Mouse (Mus musculus) lung, embryonic 14.5 days (tissue): Measurements from ENCODE around the gene Sirt7. TPM values are rescaled to one million over a fixed set of nuclear protein-coding genes. Genes with fewer than 3 reads are reported as not detected.
A peak's percentile ranks its signal among the peaks of the same experiment; 100 is the strongest.
"Not testable (repeated sequence)": the region's sequence is repeated elsewhere in the genome, so short reads cannot be mapped to it uniquely, and the experiment has no call there.

Source experiments
- ATAC-seq: fragments of 200-750 bp; cut with Nextera tagmentation; 2 replicates; pipeline ENCODE4 v1.8.0; 2017; ENCODE audit warnings: mild to moderate bottlenecking, moderate TSS enrichment, moderate library complexity; ENCODE audit not compliant: insufficient read depth
- DNase-seq: peaks from one replicate; pipeline ENCODE4 v3.0.0-alpha.2; 2015
- H3K27ac ChIP-seq: fragments of 300-500 bp; sonication (generic); 2 replicates; pipeline ENCODE4 v1.5.1; 2014; ENCODE audit warnings: low read depth, mild to moderate bottlenecking, moderate library complexity
- H3K27me3 ChIP-seq: fragments of 300-500 bp; sonication (generic); 2 replicates; pipeline ENCODE4 v1.6.1; 2014; ENCODE audit warnings: low read length, control low read depth; ENCODE audit not compliant: insufficient read depth
- H3K36me3 ChIP-seq: fragments of 300-500 bp; sonication (generic); 2 replicates; pipeline ENCODE4 v1.6.1; 2014; ENCODE audit warnings: control low read depth; ENCODE audit not compliant: insufficient read depth
- H3K4me1 ChIP-seq: fragments of 300-500 bp; sonication (generic); 2 replicates; pipeline ENCODE4 v1.6.1; 2014; ENCODE audit warnings: antibody characterized with exemption, control low read depth; ENCODE audit not compliant: insufficient read depth
- H3K4me2 ChIP-seq: fragments of 300-500 bp; sonication (generic); 2 replicates; pipeline ENCODE4 v1.6.1; 2014; ENCODE audit warnings: mild to moderate bottlenecking
- H3K4me3 ChIP-seq: fragments of 300-500 bp; sonication (generic); 2 replicates; pipeline ENCODE4 v1.5.1; 2014; ENCODE audit warnings: low read depth, low read length
- H3K9ac ChIP-seq: fragments of 300-500 bp; sonication (generic); 2 replicates; pipeline ENCODE4 v1.6.1; 2014
- H3K9me3 ChIP-seq: fragments of 300-500 bp; sonication (generic); 2 replicates; pipeline ENCODE4 v1.6.1; 2016; ENCODE audit warnings: low read depth, low read length, control low read depth
- CTCF ChIP-seq: IDR thresholded peaks from 2 replicates; pipeline ENCODE4 v1.5.1; 2016; ENCODE audit warnings: antibody characterized with exemption, low read depth
- WGBS: fragments of 180-500 bp; shearing (Covaris S2); extraction: QIAGEN DNeasy Blood & Tissue Kit; methylation state at CpG from one replicate; pipeline ENCODE4 v1.1.7; 2014; 5-methylcytosine and 5-hydroxymethylcytosine counted together
- polyA plus RNA-seq: library from polyadenylated mRNA; unstranded; fragments of >200 nt; fragmentation: Nextera tagmentation; extraction: Ambion mirVana; gene quantifications from 2 replicates; pipeline ENCODE4 v1.2.1, GENCODE M21; 2014

Gene Sirt7
- polyA plus RNA-seq, 1 experiment from 2014 or later, result 33.1 TPM

- Histone ChIP-seq H3K27me3 (no peaks in the 10 kb centered on the region), H3K4me3 (peak overlapping the region; percentile 99), H3K36me3 (peaks cover 68% of the 10 kb centered on the region), H3K9ac (peak overlapping the region; percentile 100), H3K27ac (peak overlapping the region; percentile 92), H3K4me2 (peak overlapping the region; percentile 93), H3K4me1 (peaks cover 11% of the 10 kb centered on the region), H3K9me3 (no peaks in the 10 kb centered on the region)
- no peak for TF ChIP-seq CTCF
- peak; percentile 15 for DNase-seq
- 40% methylated on average over 17 of the region's 17 CpGs for WGBS
- ATAC-seq, result no peak
Measured at GRCm38 (mm10) chr11:120598990-120599549, 26.0 kb downstream of the Sirt7 start.

- under 1% methylated on average over 87 of the region's 88 CpGs for WGBS
- ATAC-seq (peak; percentile 98), DNase-seq (peak; percentile 99)
- H3K27ac ChIP-seq, result peak within 1 kb of the TSS; percentile 92
- H3K4me2 ChIP-seq, result peak within 1 kb of the TSS; percentile 93
- peak within 1 kb of the TSS; percentile 100 for H3K9ac ChIP-seq
- peak within 1 kb of the TSS; percentile 99 for H3K4me3 ChIP-seq
- peaks cover 68% of the 10 kb centered on the region for H3K36me3 ChIP-seq
- TF ChIP-seq CTCF, result no peak
- no peaks in the 10 kb centered on the region for H3K27me3 ChIP-seq
- peaks cover 11% of the 10 kb centered on the region for H3K4me1 ChIP-seq
- no peaks in the 10 kb centered on the region for H3K9me3 ChIP-seq
Measured at GRCm38 (mm10) chr11:120598283-120598989, 26.6 kb downstream of the Sirt7 start, which contains the start of the genes Alyref and Anapc11. TSS of gene Alyref (minus strand) at chr11:120598365. TSS of gene Anapc11 (plus strand) at chr11:120598421.

- Histone ChIP-seq H3K27me3 (no peaks in the 10 kb centered on the region), H3K4me3 (peak overlapping the region; percentile 99), H3K27ac (peak overlapping the region; percentile 92), H3K4me1 (peaks cover 11% of the 10 kb centered on the region), H3K9ac (peak overlapping the region; percentile 100), H3K36me3 (peaks cover 68% of the 10 kb centered on the region), H3K9me3 (no peaks in the 10 kb centered on the region), H3K4me2 (peak overlapping the region; percentile 93)
- DNase-seq (peak; percentile 42), ATAC-seq (peak; percentile 52; the same call in 1 of the 2 replicates)
- TF ChIP-seq CTCF, result no peak
- 4% methylated on average over 78 of the region's 99 CpGs for WGBS
Measured at GRCm38 (mm10) chr11:120597240-120598235, 27.5 kb downstream of the Sirt7 start.

GRCm38 (mm10) chr11:120588531-120588930 lies 36.5 kb downstream of the Sirt7 start:
- no peak for ATAC-seq
- no peaks in the 10 kb centered on the region for H3K4me1 ChIP-seq
- DNase-seq, result no peak
- no peak overlapping the region for H3K9ac ChIP-seq
- no peaks in the 10 kb centered on the region for H3K27me3 ChIP-seq
- 92% methylated on average over 6 of the region's 6 CpGs for WGBS
- H3K4me2 ChIP-seq, result no peak overlapping the region
- H3K27ac ChIP-seq, result no peak overlapping the region
- H3K4me3 ChIP-seq, result no peak overlapping the region
- H3K36me3 ChIP-seq, result peaks cover 93% of the 10 kb centered on the region
- no peak for TF ChIP-seq CTCF
- H3K9me3 ChIP-seq, result no peaks in the 10 kb centered on the region

- peaks cover 11% of the 10 kb centered on the region for H3K4me1 ChIP-seq
- ATAC-seq, result no peak
- no peak overlapping the region for H3K27ac ChIP-seq
- no peak overlapping the region for H3K4me3 ChIP-seq
- no peak for DNase-seq
- no peak overlapping the region for H3K4me2 ChIP-seq
- no peaks in the 10 kb centered on the region for H3K27me3 ChIP-seq
- no peak overlapping the region for H3K9ac ChIP-seq
- H3K36me3 ChIP-seq, result peaks cover 72% of the 10 kb centered on the region
- no peak for TF ChIP-seq CTCF
- WGBS, result 92% methylated on average over 1 of the region's 1 CpGs
- no peaks in the 10 kb centered on the region for H3K9me3 ChIP-seq
Measured at GRCm38 (mm10) chr11:120583937-120584336, 41.1 kb downstream of the Sirt7 start.

GRCm38 (mm10) chr11:120582982-120583293 lies 42.1 kb downstream of the Sirt7 start:
- WGBS, result 92% methylated on average over 2 of the region's 2 CpGs
- not testable (repeated sequence) for DNase-seq, H3K27me3 ChIP-seq, H3K9me3 ChIP-seq, H3K27ac ChIP-seq, H3K4me2 ChIP-seq, ATAC-seq, H3K9ac ChIP-seq, H3K4me3 ChIP-seq
- Histone ChIP-seq H3K36me3 (peaks cover 72% of the 10 kb centered on the region), H3K4me1 (peaks cover 11% of the 10 kb centered on the region)
